Mouse (Mus musculus) testis, adult 2 months (tissue): ENCODE measurements at regions not wholly inside any gene's neighbourhood (a gene's known extent, or its start where the extent isn't known, plus 50 kb on each side); places are given as distances from the start of the nearest gene placed in this dataset.

ENCODE experiments used
- CTCF ChIP-seq: fragments of 200-500 bp; IDR thresholded peaks from 2 replicates; pipeline ENCODE4 v1.5.1; 2012; ENCODE audit warnings: low read depth, mild to moderate bottlenecking, inconsistent platforms, low read length, moderate library complexity; ENCODE audit not compliant: control insufficient read depth, insufficient read depth, insufficient replicate concordance
- POLR2A ChIP-seq: fragments of 200-500 bp; IDR thresholded peaks from 2 replicates; pipeline ENCODE4 v1.6.1; 2012; ENCODE audit warnings: low read depth, mild to moderate bottlenecking, inconsistent platforms, low read length, moderate library complexity; ENCODE audit not compliant: control insufficient read depth

DNA sequence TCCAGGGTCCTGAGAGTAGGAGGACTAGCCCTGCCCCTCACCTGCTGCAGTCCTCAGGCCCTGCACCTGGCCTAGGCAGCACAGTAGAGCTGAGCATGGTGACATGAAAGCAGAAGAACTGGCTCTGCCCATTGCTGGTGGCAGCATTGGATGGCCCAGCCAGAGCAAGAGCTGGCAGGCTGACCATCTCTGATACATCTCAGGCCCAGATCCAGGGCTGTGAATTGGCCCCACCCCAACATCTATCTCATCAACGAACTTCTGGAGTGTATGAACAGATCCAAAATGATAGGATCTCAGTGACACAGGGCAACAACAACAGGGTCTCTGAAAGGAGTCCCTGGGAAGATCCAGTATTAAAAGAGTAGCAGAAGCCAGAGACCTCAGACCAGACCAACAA is 84.0 kb upstream of the Atp6ap2 start:
- TF ChIP-seq CTCF = no peak
- no peak for TF ChIP-seq POLR2A
